Mouse (Mus musculus) forebrain, embryonic 10.5 days (tissue): ENCODE results near the gene Dgkg. TPM values are rescaled to one million over a fixed set of nuclear protein-coding genes. Genes with fewer than 3 reads are reported as not detected.

Source experiments
- DNase-seq: peaks from one replicate; pipeline ENCODE4 v3.0.0-alpha.2; 2017; ENCODE audit warnings: low spot score; ENCODE audit errors: extremely low spot score
- H3K27ac ChIP-seq: fragments of 300-500 bp; sonication (generic); 2 replicates; pipeline ENCODE4 v1.5.1; 2016; ENCODE audit warnings: mild to moderate bottlenecking
- H3K27me3 ChIP-seq: fragments of 300-500 bp; sonication (generic); 2 replicates; pipeline ENCODE4 v1.6.1; 2016; ENCODE audit warnings: mild to moderate bottlenecking; ENCODE audit not compliant: poor library complexity, severe bottlenecking
- H3K36me3 ChIP-seq: fragments of 300-500 bp; sonication (generic); replicated peaks from 2 replicates; pipeline ENCODE4 v1.6.1; 2016; ENCODE audit warnings: mild to moderate bottlenecking, moderate library complexity
- H3K4me1 ChIP-seq: fragments of 300-500 bp; sonication (generic); 2 replicates; pipeline ENCODE4 v1.6.1; 2016
- H3K4me3 ChIP-seq: fragments of 300-500 bp; sonication (generic); 2 replicates; pipeline ENCODE4 v1.5.1; 2016; ENCODE audit warnings: mild to moderate bottlenecking, moderate library complexity
- H3K9me3 ChIP-seq: fragments of 300-500 bp; sonication (generic); 2 replicates; pipeline ENCODE4 v1.6.1; 2016; ENCODE audit warnings: mild to moderate bottlenecking, moderate library complexity
- WGBS: fragments of 180-500 bp; shearing (Covaris S2); methylation state at CpG from one replicate; pipeline ENCODE4 v1.1.7; 2016; 5-methylcytosine and 5-hydroxymethylcytosine counted together
- polyA plus RNA-seq: library from polyadenylated mRNA; unstranded; fragments of >200 nt; fragmentation: Nextera tagmentation; extraction: Ambion mirVana; gene quantifications from 2 replicates; pipeline ENCODE4 v1.2.1, GENCODE M21; 2016

Gene Dgkg
- polyA plus RNA-seq, 1 experiment from 2014 or later, result 0.15 TPM

DNA sequence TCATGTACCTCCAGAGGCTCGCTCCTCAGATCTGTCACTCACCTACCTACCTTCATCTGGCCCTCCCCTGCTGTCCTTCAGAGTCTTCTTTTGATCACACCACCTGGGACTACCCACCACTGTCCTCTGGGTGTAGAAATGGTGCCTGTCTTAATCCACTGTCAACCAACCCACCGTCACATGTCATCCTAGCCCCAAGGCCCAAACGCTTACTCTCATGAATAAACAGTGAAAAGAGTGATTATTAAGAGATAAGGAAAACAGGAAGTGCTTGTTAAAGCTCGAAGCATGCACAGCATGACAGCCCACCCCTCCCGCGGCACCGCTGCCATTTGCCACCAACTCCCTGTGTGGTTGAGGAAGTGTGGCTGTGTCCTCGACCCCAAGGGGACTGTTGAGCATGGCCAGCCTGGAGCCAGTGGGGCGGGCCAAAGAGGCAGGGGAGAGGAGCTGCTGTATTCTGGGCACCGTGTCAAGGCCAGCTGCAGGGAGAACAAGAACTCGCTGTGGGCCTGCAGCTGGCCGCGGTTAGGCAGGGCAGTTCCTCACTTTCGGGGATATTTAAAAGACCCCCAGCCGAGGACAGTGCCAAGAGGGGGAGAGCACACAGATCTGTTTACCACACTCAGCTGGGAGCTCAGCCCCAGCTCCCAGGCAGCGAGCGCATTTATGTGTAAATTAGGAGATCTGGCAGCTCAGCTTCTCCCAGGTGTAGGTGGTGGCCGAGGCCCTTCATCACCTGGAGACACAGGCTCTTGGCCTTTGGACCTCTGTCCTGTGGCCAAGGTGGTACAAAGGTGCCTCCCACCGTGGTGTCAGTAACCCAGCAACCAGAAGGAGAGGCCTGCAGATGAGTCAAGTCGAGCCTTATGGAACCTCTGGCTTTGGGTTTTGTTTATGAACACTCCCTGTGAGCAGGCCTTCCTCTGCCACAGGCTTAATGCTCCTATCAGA is 139.3 kb downstream of the Dgkg start:
- Histone ChIP-seq H3K27ac (no peak overlapping the region), H3K36me3 (no peaks in the 10 kb centered on the region), H3K4me3 (no peak overlapping the region), H3K4me1 (peaks cover 22% of the 10 kb centered on the region), H3K9me3 (no peaks in the 10 kb centered on the region), H3K27me3 (peaks cover 17% of the 10 kb centered on the region; the same call in 1 of the 2 replicates)
- WGBS, result 17% methylated on average over 20 of the region's 20 CpGs
- DNase-seq, result no peak

DNA sequence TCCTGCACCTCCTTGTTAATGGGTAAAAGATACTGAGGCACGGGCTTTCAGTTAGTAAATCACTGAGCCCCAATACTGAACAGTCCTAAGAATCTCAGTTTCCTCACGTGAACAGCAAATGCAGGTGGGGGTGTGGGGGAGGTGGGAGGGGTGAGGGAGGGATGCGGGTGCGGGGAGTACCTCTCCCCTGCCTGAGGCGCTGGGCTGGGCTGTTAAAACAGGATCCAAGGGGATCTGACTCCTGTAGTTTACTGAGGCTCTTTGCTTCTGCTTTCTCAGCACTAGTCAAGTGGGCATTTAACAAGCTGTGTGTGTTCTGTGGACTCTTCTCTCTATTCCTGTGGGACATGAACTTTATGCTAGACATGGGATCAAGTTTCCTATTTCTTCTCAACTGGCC is 141.5 kb downstream of the Dgkg start:
- Histone ChIP-seq H3K4me1 (peaks cover 22% of the 10 kb centered on the region), H3K9me3 (no peaks in the 10 kb centered on the region), H3K27ac (no peak overlapping the region), H3K4me3 (no peak overlapping the region), H3K27me3 (peaks cover 17% of the 10 kb centered on the region; the same call in 1 of the 2 replicates), H3K36me3 (no peaks in the 10 kb centered on the region)
- WGBS, result 34% methylated on average over 5 of the region's 5 CpGs
- DNase-seq, result no peak

DNA sequence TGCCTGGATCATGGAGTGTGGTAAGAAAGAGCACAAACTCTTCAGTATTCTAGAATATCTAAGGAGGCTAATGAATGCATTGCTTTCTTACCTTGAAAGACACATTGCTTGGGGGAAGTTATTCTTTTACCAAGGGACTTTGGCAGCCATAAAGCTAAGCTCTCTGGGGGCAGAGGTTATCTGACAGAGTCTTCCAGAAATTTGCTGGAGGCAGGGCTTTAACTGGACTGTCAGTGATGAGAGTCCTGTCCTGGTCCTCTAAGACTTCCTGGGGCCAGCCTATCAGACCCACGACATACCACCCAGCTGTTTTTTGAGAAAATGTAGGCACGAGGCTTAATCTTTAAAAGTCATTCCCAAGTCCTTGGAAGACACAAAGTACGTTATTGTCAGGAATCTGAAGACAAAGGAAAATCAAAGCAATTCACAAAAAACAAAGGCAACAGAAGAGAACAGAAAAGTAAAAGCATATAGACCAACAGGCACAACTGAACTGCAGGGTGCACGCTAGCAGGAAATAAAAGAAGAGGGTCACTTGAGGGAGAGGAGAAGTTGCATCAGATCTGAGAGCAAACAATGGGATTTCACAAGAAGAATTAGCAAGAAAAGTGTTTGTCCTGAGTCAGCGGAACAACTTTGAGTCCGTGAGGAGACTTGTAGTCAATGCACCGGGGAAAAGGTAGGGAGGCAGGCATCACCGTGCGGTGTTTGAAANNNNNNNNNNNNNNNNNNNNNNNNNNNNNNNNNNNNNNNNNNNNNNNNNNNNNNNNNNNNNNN is 146.0 kb downstream of the Dgkg start:
- H3K4me3 ChIP-seq, result no peak overlapping the region
- DNase-seq, result no peak
- WGBS, result 62% methylated on average over 9 of the region's 9 CpGs
- peaks cover 19% of the 10 kb centered on the region for H3K4me1 ChIP-seq
- no peak overlapping the region for H3K27ac ChIP-seq
- no peaks in the 10 kb centered on the region for H3K36me3 ChIP-seq
- no peaks in the 10 kb centered on the region for H3K9me3 ChIP-seq
- H3K27me3 ChIP-seq, result no peaks in the 10 kb centered on the region

DNA sequence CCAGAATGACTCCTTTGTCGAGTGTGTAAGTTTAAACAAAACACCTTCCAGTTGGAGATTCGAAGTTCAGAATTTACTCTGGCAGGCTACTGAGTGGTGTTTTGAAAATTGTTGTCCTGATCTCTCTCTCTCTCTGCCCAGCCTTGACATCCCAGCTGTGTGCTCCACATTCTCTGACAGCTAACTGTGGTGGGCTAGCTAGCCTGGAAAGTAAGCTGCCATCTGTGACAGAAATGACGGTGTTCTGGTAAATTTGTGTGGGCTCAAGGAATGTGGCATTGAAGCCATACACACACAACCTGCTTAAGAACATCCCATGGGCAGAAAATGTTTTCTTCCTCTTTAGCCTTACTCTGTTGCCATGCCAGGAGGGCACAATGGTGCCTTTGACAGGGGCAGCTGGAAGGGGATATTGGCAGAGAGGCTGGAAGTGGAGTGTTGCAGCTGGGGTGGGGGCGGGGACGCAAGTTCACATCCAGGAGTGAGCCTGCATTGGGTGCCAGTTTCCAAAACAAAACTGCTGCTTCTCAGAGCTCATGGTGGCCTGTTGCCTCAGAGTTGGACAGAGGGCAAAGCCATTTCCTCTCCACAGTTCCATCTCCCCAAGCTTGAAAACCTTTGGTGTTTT is 148.0 kb downstream of the Dgkg start:
- Histone ChIP-seq H3K4me3 (no peak overlapping the region), H3K27me3 (no peaks in the 10 kb centered on the region), H3K9me3 (no peaks in the 10 kb centered on the region), H3K27ac (no peak overlapping the region), H3K4me1 (peaks cover 15% of the 10 kb centered on the region), H3K36me3 (no peaks in the 10 kb centered on the region)
- no peak for DNase-seq
- WGBS, result 83% methylated on average over 5 of the region's 5 CpGs

DNA sequence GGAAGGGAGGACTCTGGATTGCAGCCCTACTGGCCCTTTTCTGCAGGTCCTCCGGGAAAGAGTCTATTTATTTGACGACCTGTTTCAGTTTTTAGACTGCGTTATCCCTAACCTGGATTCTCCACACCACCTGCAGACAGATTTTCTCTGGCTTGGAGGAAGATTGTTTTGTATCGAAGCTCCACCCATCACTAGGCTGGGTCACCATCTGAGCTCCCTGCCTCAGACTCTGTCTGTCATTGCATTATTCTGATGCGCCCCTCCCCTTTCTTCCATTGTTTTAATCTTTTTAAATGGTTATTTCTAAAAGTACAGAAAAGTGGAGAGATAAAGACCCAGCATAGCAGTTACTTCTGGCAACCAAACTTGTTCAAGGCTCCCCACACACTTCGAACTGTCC is 151.4 kb downstream of the Dgkg start:
- DNase-seq, result no peak
- Histone ChIP-seq H3K4me1 (peaks cover 15% of the 10 kb centered on the region), H3K4me3 (no peak overlapping the region), H3K27me3 (no peaks in the 10 kb centered on the region), H3K27ac (no peak overlapping the region), H3K9me3 (no peaks in the 10 kb centered on the region), H3K36me3 (no peaks in the 10 kb centered on the region)
- WGBS, result 55% methylated on average over 6 of the region's 6 CpGs

DNA sequence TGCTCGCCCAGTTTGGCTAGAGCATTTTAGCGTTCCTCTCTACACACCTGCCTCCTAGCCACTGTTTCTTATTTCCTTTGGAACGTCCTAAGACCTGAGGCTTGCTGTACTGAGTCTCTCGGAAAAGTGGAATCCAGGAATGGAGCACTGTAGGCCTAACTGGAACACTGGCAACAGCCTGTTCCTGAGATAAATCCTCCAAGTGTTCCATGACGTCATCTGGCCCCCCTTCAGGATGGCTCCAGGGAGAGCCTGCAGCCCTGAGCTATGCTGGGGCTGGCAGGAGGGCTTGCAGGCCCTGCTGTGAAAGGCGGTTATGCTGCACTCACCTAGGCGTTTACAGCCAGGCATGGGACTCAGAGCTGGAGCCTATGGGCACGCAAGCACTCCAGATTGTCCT is 152.2 kb downstream of the Dgkg start:
- H3K9me3 ChIP-seq, result no peaks in the 10 kb centered on the region
- H3K27me3 ChIP-seq, result no peaks in the 10 kb centered on the region
- H3K4me1 ChIP-seq, result peaks cover 15% of the 10 kb centered on the region
- H3K36me3 ChIP-seq, result no peaks in the 10 kb centered on the region
- H3K27ac ChIP-seq, result no peak overlapping the region
- no peak overlapping the region for H3K4me3 ChIP-seq
- DNase-seq, result no peak
- 40% methylated on average over 8 of the region's 8 CpGs for WGBS

DNA sequence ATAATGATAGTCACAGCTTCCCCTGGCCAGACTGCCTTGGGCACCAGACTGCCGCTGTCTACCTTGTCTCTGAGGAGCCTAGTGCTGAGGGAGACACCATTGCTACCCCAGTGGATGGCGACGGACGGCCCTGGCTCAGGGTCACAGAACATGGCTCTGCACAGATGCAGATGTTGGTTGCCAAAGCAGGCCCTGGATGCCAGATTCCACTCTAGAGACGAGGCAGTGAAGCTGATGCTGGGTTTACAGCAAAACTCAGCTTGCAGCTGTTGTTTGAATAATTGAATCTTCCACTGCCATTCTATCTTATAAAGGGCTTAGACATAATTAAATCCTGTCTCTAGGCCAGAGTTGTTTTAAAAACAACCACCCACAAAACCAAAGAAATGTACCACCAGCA is 153.0 kb downstream of the Dgkg start:
- peaks cover 9% of the 10 kb centered on the region for H3K4me1 ChIP-seq
- no peaks in the 10 kb centered on the region for H3K27me3 ChIP-seq
- 75% methylated on average over 5 of the region's 5 CpGs for WGBS
- H3K9me3 ChIP-seq, result no peaks in the 10 kb centered on the region
- H3K36me3 ChIP-seq, result no peaks in the 10 kb centered on the region
- H3K27ac ChIP-seq, result no peak overlapping the region
- H3K4me3 ChIP-seq, result no peak overlapping the region
- no peak for DNase-seq

DNA sequence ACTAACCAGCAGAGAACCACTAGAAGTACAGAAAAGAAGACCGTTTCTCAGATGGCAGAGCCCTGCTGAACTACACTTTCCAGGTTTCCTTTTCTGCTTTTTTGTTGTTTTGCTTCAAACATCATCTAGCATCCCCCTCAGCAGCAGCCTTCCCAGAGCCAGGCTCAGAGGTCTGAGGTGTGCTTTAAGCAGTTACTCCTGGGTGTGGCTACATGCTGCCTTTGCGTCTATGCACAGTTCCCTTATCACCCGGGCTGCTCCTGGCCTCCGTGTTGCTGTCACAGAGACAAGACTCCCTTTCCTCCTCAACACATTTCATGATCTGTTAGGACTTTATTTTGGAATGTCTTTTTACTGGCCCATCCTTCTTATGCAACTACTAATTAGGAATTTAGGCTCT is 153.6 kb downstream of the Dgkg start:
- Histone ChIP-seq H3K9me3 (no peaks in the 10 kb centered on the region), H3K36me3 (no peaks in the 10 kb centered on the region), H3K27me3 (no peaks in the 10 kb centered on the region), H3K27ac (no peak overlapping the region), H3K4me3 (no peak overlapping the region), H3K4me1 (peaks cover 9% of the 10 kb centered on the region)
- DNase-seq, result no peak
- 84% methylated on average over 4 of the region's 4 CpGs for WGBS

DNA sequence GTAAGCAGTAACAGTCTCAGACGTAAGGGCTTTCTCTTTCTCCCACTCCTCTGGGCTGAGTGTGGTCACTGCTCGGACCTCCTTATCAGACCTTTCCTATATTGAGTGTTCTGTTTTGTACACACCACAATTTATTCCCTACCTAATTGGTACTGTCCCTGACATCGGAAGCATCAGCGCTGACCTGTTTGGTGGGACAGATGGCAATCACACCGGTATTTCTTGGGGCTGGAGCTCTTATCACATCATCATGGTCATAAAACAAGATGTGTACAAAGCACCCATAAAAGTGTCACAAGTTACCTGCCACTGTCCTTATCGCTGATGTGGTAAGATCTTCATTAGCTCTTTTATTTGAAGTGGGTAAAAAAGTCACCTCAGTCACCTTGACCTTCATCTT is 155.2 kb downstream of the Dgkg start:
- no peak overlapping the region for H3K4me3 ChIP-seq
- WGBS, result 95% methylated on average over 6 of the region's 6 CpGs
- peaks cover 9% of the 10 kb centered on the region for H3K4me1 ChIP-seq
- no peak for DNase-seq
- H3K27me3 ChIP-seq, result no peaks in the 10 kb centered on the region
- no peaks in the 10 kb centered on the region for H3K36me3 ChIP-seq
- H3K9me3 ChIP-seq, result no peaks in the 10 kb centered on the region
- H3K27ac ChIP-seq, result no peak overlapping the region

DNA sequence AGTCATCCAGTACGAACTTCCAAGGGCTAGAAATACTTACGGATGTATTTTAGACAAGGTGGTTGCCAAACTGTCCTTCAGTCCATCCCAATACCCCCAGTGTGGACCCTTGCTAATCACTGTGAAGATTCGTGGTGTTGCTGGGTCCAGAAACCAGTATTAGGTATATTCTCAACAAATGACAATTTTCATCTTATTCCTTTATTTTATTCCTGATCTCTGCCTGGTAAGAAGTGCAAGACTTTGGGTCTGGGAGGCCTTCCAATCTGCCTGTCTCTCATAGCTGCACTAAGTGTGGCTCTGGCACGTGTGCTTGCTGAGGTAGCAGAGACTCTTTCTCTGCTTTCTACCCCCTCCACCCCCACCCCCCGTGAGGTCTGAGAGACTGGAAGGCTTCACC is 156.5 kb downstream of the Dgkg start:
- H3K36me3 ChIP-seq, result no peaks in the 10 kb centered on the region
- no peak for DNase-seq
- 87% methylated on average over 5 of the region's 5 CpGs for WGBS
- H3K9me3 ChIP-seq, result no peaks in the 10 kb centered on the region
- no peak overlapping the region for H3K4me3 ChIP-seq
- no peak overlapping the region for H3K27ac ChIP-seq
- H3K4me1 ChIP-seq, result peaks cover 4% of the 10 kb centered on the region
- H3K27me3 ChIP-seq, result no peaks in the 10 kb centered on the region

DNA sequence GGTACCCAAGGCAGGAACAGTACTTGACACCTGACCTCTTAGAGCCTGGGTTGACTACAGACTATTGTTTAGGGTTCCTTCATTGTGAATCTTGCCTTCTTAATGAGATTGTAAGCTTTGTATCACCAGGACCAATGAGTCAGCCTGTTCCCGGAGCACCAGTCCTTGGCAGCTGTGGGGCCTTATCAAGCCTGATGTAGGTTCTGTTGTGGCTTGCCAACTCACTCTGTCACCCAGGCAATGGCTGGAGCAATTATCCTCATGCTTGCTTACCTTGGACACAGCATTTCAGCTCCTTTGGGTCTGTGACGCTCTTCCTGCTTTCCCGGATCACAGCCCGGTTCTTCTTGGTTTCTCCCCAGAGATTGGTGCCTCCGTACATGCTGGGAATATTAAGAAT is 157.1 kb downstream of the Dgkg start:
- WGBS, result 96% methylated on average over 5 of the region's 5 CpGs

DNA sequence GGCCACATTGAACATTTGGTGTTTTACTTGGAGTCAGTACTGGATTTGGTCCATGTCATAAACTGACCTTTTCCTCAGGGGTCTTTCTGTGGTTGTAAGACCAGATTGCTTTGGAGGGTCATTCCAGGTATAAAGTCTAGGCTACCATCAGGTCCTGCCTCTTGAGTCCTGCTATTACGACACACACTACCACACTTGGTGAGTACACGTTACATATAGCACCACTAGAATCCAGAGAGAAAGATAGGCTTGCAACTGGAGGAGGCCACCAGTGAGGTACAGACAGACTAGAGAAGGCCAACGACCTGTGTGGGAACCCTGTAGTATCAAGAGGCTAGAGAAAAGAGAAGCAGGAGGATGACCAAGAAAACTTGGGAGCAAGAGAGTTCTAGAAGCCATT is 157.6 kb downstream of the Dgkg start:
- DNase-seq, result no peak
- Histone ChIP-seq H3K9me3 (no peaks in the 10 kb centered on the region), H3K4me1 (no peaks in the 10 kb centered on the region), H3K27me3 (no peaks in the 10 kb centered on the region), H3K36me3 (no peaks in the 10 kb centered on the region), H3K4me3 (no peak overlapping the region), H3K27ac (no peak overlapping the region)
- 88% methylated on average over 3 of the region's 3 CpGs for WGBS

More for the DNA sequence above, 157.1 kb downstream of the Dgkg start:
- no peak overlapping the region for H3K4me3 ChIP-seq
- no peak for DNase-seq
- no peaks in the 10 kb centered on the region for H3K36me3 ChIP-seq
- peaks cover 2% of the 10 kb centered on the region for H3K4me1 ChIP-seq
- no peaks in the 10 kb centered on the region for H3K9me3 ChIP-seq
- H3K27me3 ChIP-seq, result no peaks in the 10 kb centered on the region
- H3K27ac ChIP-seq, result no peak overlapping the region

DNA sequence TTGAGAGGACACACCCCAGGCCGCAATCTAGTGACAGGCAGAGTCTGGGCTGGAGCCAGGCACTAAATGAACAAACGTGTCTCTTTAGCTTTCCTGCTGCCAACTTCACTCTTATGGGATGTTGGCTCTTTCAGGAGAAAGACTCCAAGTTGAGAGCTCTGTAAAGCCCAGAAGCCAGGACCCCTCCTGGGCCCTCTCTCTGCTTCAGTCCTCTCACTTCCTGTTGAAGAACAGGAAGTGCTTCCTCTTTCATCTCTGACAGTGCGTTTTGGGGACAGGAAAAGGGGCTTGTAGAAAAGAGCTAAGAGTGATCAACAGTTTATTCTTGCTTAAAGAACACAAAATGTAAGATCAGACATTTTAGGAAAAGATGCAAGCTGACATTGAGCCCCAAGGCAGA is 159.0 kb downstream of the Dgkg start:
- no peaks in the 10 kb centered on the region for H3K9me3 ChIP-seq
- H3K27me3 ChIP-seq, result no peaks in the 10 kb centered on the region
- no peaks in the 10 kb centered on the region for H3K4me1 ChIP-seq
- no peak overlapping the region for H3K4me3 ChIP-seq
- DNase-seq, result no peak
- H3K36me3 ChIP-seq, result no peaks in the 10 kb centered on the region
- 71% methylated on average over 3 of the region's 3 CpGs for WGBS
- H3K27ac ChIP-seq, result no peak overlapping the region
